Mouse (Mus musculus): ENCODE results near the gene 1700020D05Rik. TPM values are rescaled to one million over a fixed set of nuclear protein-coding genes. Genes with fewer than 3 reads are reported as not detected.

1700020D05Rik gene
- polyA plus RNA-seq, 1 experiment from 2014 or later, result not detected

DNA sequence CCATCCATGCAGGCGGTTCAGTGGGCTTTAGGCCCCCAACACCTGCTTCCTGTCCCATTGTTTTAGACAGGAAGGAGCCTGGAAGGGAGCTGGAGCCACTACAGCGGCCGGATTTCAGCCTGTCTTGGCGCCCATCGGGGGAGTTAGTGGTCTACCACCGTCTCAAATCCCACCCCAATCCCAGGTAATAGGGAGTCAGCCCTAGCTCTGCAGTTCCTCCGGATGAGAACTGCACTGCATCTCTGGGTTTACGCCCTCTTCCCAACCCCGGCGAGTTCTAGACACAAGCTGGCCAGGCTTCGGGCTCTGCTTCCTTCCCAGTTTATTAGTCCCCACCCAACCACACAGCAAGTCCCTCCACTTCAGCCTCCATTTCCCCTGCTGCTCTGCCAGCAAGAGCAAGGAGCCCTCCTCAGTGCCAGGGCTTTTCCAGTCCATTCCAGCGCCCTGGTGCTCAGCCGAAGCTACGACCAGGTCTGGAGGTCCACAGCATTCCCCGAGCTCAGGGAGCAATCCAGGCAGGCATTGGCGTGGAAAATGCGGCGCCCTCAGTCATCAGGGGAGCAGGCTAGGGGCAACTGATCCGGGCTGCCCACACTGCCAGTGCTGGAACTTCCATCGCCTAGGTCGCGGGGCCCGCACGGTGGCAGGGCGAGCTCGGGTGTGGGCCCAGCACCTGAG is 47.2 kb downstream of the 1700020D05Rik start:
- Histone ChIP-seq H3K4me3 (peak overlapping the region; percentile 76), H3K4me1 (replicated peaks) (peaks cover 53% of the 10 kb centered on the region), H3K9me3 (no peaks in the 10 kb centered on the region), H3K9ac (peak overlapping the region; percentile 92), H3K36me3 (peaks cover 10% of the 10 kb centered on the region), H3K4me2 (peak overlapping the region; percentile 98), H3K27ac (replicated peaks) (peak overlapping the region; percentile 97), H3K27me3 (peaks cover 18% of the 10 kb centered on the region)
- 3% methylated on average over 26 of the region's 26 CpGs for WGBS
- no peak for ATAC-seq (ENCODE audit: low read depth)

DNA sequence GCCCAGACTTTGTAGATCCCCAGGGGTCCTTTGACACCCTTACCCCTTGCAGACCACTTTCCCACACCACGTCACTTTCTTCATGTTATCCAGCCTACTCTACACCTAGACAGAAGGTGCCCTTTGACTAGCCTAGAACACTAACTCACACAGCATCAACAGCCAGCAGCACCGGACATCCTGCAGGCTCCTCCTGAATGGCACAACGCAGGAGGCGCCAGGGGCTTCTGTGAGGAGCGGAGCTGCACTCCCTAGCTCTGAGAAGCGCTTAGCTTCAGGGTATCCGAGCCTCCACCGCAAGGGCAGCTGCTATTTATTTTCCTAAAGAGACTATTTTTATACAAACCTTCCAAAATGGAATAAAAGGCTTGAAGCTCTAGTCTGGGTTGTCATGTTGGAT is 48.0 kb downstream of the 1700020D05Rik start:
- peak overlapping the region; percentile 92 for H3K9ac ChIP-seq
- H3K27ac ChIP-seq (replicated peaks), result 0 out of 2 replicates have a peak overlapping the region, but pooled peaks have one; percentile 23
- no peak for ATAC-seq (ENCODE audit: low read depth)
- H3K27me3 ChIP-seq, result peaks cover 26% of the 10 kb centered on the region
- no peaks in the 10 kb centered on the region for H3K9me3 ChIP-seq
- H3K4me3 ChIP-seq, result peak overlapping the region; percentile 76
- WGBS, result 63% methylated on average over 8 of the region's 8 CpGs
- peaks cover 46% of the 10 kb centered on the region for H3K4me1 ChIP-seq (replicated peaks)
- H3K4me2 ChIP-seq, result peak overlapping the region; percentile 98
- H3K36me3 ChIP-seq, result peaks cover 10% of the 10 kb centered on the region

DNA sequence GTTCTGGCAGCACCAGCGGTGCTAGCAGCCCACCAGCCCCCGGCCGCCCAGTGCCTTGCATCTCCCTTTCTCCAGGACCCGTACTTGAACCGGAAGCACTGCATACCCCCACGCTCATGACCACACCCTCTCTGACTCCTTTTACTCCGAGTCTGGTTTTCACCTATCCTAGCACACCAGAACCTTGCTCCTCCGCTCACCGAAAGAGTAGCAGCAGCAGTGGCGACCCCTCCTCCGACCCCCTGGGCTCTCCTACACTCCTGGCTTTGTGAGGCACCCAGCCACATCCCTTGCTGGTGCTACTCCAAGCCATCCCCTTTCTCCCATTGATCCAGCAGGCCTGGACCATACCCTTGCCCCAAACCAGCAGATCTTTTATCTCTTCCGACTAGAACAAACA is 48.5 kb downstream of the 1700020D05Rik start:
- H3K4me2 ChIP-seq, result peak overlapping the region; percentile 98
- 84% methylated on average over 12 of the region's 12 CpGs for WGBS
- H3K4me1 ChIP-seq (replicated peaks), result peaks cover 45% of the 10 kb centered on the region
- H3K36me3 ChIP-seq, result peaks cover 10% of the 10 kb centered on the region
- no peak for ATAC-seq (ENCODE audit: low read depth)
- H3K9me3 ChIP-seq, result no peaks in the 10 kb centered on the region
- peak overlapping the region; percentile 92 for H3K9ac ChIP-seq
- H3K4me3 ChIP-seq, result peak overlapping the region; percentile 76
- H3K27me3 ChIP-seq, result peaks cover 31% of the 10 kb centered on the region
- no peak overlapping the region for H3K27ac ChIP-seq (replicated peaks)

Other genes with a start within 250 kb of the 1700020D05Rik start
- 36.3 and 41.0 TPM in 2 replicates for gene Pacs1, start 230.7 kb downstream of the 1700020D05Rik start, polyA plus RNA-seq (2015; fragmentation: Nextera tagmentation; extraction: Ambion mirVana)
- gene Sf3b2, start 208.3 kb downstream of the 1700020D05Rik start, polyA plus RNA-seq (2015; fragmentation: Nextera tagmentation; extraction: Ambion mirVana), result 344 and 351 TPM in 2 replicates
- gene Gal3st3, start 205.5 kb downstream of the 1700020D05Rik start, polyA plus RNA-seq (2015; fragmentation: Nextera tagmentation; extraction: Ambion mirVana), result 34.1 and 34.6 TPM in 2 replicates
- not detected in 2 replicates for gene Catsper1, start 168.0 kb downstream of the 1700020D05Rik start, polyA plus RNA-seq (2015; fragmentation: Nextera tagmentation; extraction: Ambion mirVana)
- 8.9 and 9.7 TPM in 2 replicates for gene Cst6, start 154.2 kb downstream of the 1700020D05Rik start, polyA plus RNA-seq (2015; fragmentation: Nextera tagmentation; extraction: Ambion mirVana)
- gene Eif1ad, start 137.0 kb downstream of the 1700020D05Rik start, polyA plus RNA-seq (2015; fragmentation: Nextera tagmentation; extraction: Ambion mirVana), result 51.1 and 55.2 TPM in 2 replicates
- 311 and 317 TPM in 2 replicates for gene Banf1, start 136.6 kb downstream of the 1700020D05Rik start, polyA plus RNA-seq (2015; fragmentation: Nextera tagmentation; extraction: Ambion mirVana)
- 72.2 and 74.8 TPM in 2 replicates for gene Sart1, start 115.1 kb downstream of the 1700020D05Rik start, polyA plus RNA-seq (2015; fragmentation: Nextera tagmentation; extraction: Ambion mirVana)
- gene Tsga10ip, start 101.3 kb downstream of the 1700020D05Rik start, polyA plus RNA-seq (2015; fragmentation: Nextera tagmentation; extraction: Ambion mirVana), result 0.20 TPM in 1 of 2 replicates, not detected in the other
- gene Drap1, start 78.8 kb downstream of the 1700020D05Rik start, polyA plus RNA-seq (2015; fragmentation: Nextera tagmentation; extraction: Ambion mirVana), result 318 and 326 TPM in 2 replicates
- 69.5 and 75.5 TPM in 2 replicates for gene AI837181, start 78.6 kb downstream of the 1700020D05Rik start, polyA plus RNA-seq (2015; fragmentation: Nextera tagmentation; extraction: Ambion mirVana)
- gene Fosl1, start 56.2 kb downstream of the 1700020D05Rik start, polyA plus RNA-seq (2015; fragmentation: Nextera tagmentation; extraction: Ambion mirVana), result 0.59 TPM in 1 of 2 replicates, not detected in the other
- gene Ccdc85b, start 45.9 kb downstream of the 1700020D05Rik start, polyA plus RNA-seq (2015; fragmentation: Nextera tagmentation; extraction: Ambion mirVana), result 10.7 and 11.1 TPM in 2 replicates
- gene Fibp, start 43.2 kb downstream of the 1700020D05Rik start, polyA plus RNA-seq (2015; fragmentation: Nextera tagmentation; extraction: Ambion mirVana), result 163 and 164 TPM in 2 replicates
- gene Ctsw, start 35.3 kb downstream of the 1700020D05Rik start, polyA plus RNA-seq (2015; fragmentation: Nextera tagmentation; extraction: Ambion mirVana), result 3.2 and 5.6 TPM in 2 replicates
- 56.9 and 60.8 TPM in 2 replicates for gene Efemp2, start 29.8 kb downstream of the 1700020D05Rik start, polyA plus RNA-seq (2015; fragmentation: Nextera tagmentation; extraction: Ambion mirVana)
- 40.4 and 43.2 TPM in 2 replicates for gene Mus81, start 15.4 kb downstream of the 1700020D05Rik start, polyA plus RNA-seq (2015; fragmentation: Nextera tagmentation; extraction: Ambion mirVana)
- 3,494 and 3,643 TPM in 2 replicates for gene Cfl1, start 13.3 kb downstream of the 1700020D05Rik start, polyA plus RNA-seq (2015; fragmentation: Nextera tagmentation; extraction: Ambion mirVana)
- gene Snx32, start 6.8 kb upstream of the 1700020D05Rik start, polyA plus RNA-seq (2015; fragmentation: Nextera tagmentation; extraction: Ambion mirVana), result 69.9 and 74.3 TPM in 2 replicates
- 0.11 TPM in 1 of 2 replicates, not detected in the other for gene Ovol1, start 56.9 kb upstream of the 1700020D05Rik start, polyA plus RNA-seq (2015; fragmentation: Nextera tagmentation; extraction: Ambion mirVana)
- gene Ap5b1, start 64.2 kb upstream of the 1700020D05Rik start, polyA plus RNA-seq (2015; fragmentation: Nextera tagmentation; extraction: Ambion mirVana), result 2.9 and 3.5 TPM in 2 replicates
- 79.2 and 87.8 TPM in 2 replicates for gene Rnaseh2c, start 98.1 kb upstream of the 1700020D05Rik start, polyA plus RNA-seq (2015; fragmentation: Nextera tagmentation; extraction: Ambion mirVana)
- gene Kat5, start 106.5 kb upstream of the 1700020D05Rik start, polyA plus RNA-seq (2015; fragmentation: Nextera tagmentation; extraction: Ambion mirVana), result 72.3 and 77.2 TPM in 2 replicates
- gene Rela, start 133.7 kb upstream of the 1700020D05Rik start, polyA plus RNA-seq (2015; fragmentation: Nextera tagmentation; extraction: Ambion mirVana), result 33.8 and 36.5 TPM in 2 replicates
- 19.1 and 19.8 TPM in 2 replicates for gene Sipa1, start 159.9 kb upstream of the 1700020D05Rik start, polyA plus RNA-seq (2015; fragmentation: Nextera tagmentation; extraction: Ambion mirVana)
- 17.4 and 18.0 TPM in 2 replicates for gene Map3k11, start 185.0 kb upstream of the 1700020D05Rik start, polyA plus RNA-seq (2015; fragmentation: Nextera tagmentation; extraction: Ambion mirVana)
- 23.0 TPM in 2 replicates for gene Pcnx3, start 185.1 kb upstream of the 1700020D05Rik start, polyA plus RNA-seq (2015; fragmentation: Nextera tagmentation; extraction: Ambion mirVana)
- gene Kcnk7, start 200.6 kb upstream of the 1700020D05Rik start, polyA plus RNA-seq (2015; fragmentation: Nextera tagmentation; extraction: Ambion mirVana), result not detected in 2 replicates
- 8.3 and 9.6 TPM in 2 replicates for gene Ehbp1l1, start 222.5 kb upstream of the 1700020D05Rik start, polyA plus RNA-seq (2015; fragmentation: Nextera tagmentation; extraction: Ambion mirVana)
- 186 and 194 TPM in 2 replicates for gene Fam89b, start 225.9 kb upstream of the 1700020D05Rik start, polyA plus RNA-seq (2015; fragmentation: Nextera tagmentation; extraction: Ambion mirVana)
- 16.0 and 17.0 TPM in 2 replicates for gene Ltbp3, start 237.1 kb upstream of the 1700020D05Rik start, polyA plus RNA-seq (2015; fragmentation: Nextera tagmentation; extraction: Ambion mirVana)

All from neural tube, embryonic 13.5 days (tissue).